Mouse (Mus musculus) midbrain, embryonic 13.5 days (tissue): ENCODE measurements at regions not wholly inside any gene's neighbourhood (a gene's known extent, or its start where the extent isn't known, plus 50 kb on each side); places are given as distances from the start of the nearest gene placed in this dataset.

ENCODE experiments used
- ATAC-seq: fragments of 200-750 bp; cut with Nextera tagmentation; 2 replicates; pipeline ENCODE4 v1.8.0; 2017; ENCODE audit warnings: mild to moderate bottlenecking, moderate TSS enrichment, moderate library complexity
- H3K27ac ChIP-seq: fragments of 300-500 bp; sonication (generic); 2 replicates; pipeline ENCODE4 v1.5.1; 2015; ENCODE audit warnings: inconsistent platforms, mild to moderate bottlenecking, moderate library complexity
- H3K27me3 ChIP-seq: fragments of 300-500 bp; sonication (generic); 2 replicates; pipeline ENCODE4 v1.6.1; 2015; ENCODE audit warnings: mild to moderate bottlenecking, inconsistent platforms
- H3K36me3 ChIP-seq: fragments of 300-500 bp; sonication (generic); 2 replicates; pipeline ENCODE4 v1.6.1; 2015; ENCODE audit warnings: mild to moderate bottlenecking, inconsistent platforms
- H3K4me1 ChIP-seq: fragments of 300-500 bp; sonication (generic); replicated peaks from 2 replicates; pipeline ENCODE4 v1.6.1; 2015; ENCODE audit warnings: inconsistent platforms
- H3K4me2 ChIP-seq: fragments of 300-500 bp; sonication (generic); replicated peaks from 2 replicates; pipeline ENCODE4 v1.6.1; 2015; ENCODE audit warnings: moderate library complexity, mild to moderate bottlenecking, inconsistent platforms
- H3K4me3 ChIP-seq: fragments of 300-500 bp; sonication (generic); replicated peaks from 2 replicates; pipeline ENCODE4 v1.5.1; 2015; ENCODE audit warnings: mild to moderate bottlenecking, inconsistent platforms
- H3K9ac ChIP-seq: fragments of 300-500 bp; sonication (generic); replicated peaks from 2 replicates; pipeline ENCODE4 v1.6.1; 2015; ENCODE audit warnings: mild to moderate bottlenecking, inconsistent platforms
- H3K9me3 ChIP-seq: fragments of 300-500 bp; sonication (generic); 2 replicates; pipeline ENCODE4 v1.6.1; 2016; ENCODE audit warnings: mild to moderate bottlenecking, inconsistent platforms
- WGBS: fragments of 180-500 bp; shearing (Covaris S2); methylation state at CpG from one replicate; pipeline ENCODE4 v1.1.7; 2015; 5-methylcytosine and 5-hydroxymethylcytosine counted together

GRCm38 (mm10) chr12:77060766-77061561, 99.0 kb upstream of the Max start:
- 77% methylated on average over 9 of the region's 9 CpGs for WGBS
- no peak overlapping the region for H3K4me3 ChIP-seq
- no peaks in the 10 kb centered on the region; the same call in 1 of the 2 replicates for H3K9me3 ChIP-seq
- H3K27ac ChIP-seq = no peak overlapping the region
- H3K4me1 ChIP-seq = 0 out of 2 replicates have a peak, but pooled peaks cover 7% of the 10 kb centered on the region
- no peaks in the 10 kb centered on the region for H3K36me3 ChIP-seq
- H3K27me3 ChIP-seq = no peaks in the 10 kb centered on the region
- no peak for ATAC-seq
- H3K4me2 ChIP-seq = no peak overlapping the region
- no peak overlapping the region for H3K9ac ChIP-seq

DNA sequence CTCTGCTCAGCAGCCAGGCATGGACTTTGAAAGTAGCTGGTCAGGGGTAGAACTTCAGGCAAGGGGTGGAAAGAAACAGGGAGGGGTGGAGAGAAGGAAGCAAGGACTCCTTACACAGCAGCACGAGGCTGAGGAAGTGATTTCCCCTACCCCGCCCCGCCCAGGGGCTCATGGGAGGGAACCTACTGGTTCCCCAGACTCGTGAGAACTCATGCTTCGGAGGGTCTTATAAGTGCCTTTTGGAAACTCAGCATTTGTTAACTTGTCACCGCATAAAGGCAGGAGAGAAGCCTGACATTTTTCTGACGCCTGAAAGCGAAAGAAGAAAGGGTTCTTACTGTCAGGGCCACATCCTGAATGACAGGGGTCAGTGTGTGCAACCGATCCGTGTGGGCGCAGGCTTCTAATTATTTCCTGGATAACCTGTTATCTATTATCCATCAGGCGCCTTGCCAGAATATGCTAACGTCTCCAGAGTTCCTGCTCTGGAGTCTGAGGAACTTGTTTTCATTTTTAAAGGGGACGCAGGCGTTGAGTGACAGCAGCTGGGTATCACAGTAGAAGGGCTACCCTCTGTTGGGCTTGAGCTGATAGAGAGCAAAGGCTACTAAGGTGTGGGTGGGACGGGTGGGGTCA, 98.2 kb upstream of the Max start:
- WGBS = 29% methylated on average over 16 of the region's 16 CpGs
- H3K9me3 ChIP-seq = no peaks in the 10 kb centered on the region; the same call in 1 of the 2 replicates
- H3K27ac ChIP-seq = no peak overlapping the region
- no peaks in the 10 kb centered on the region for H3K36me3 ChIP-seq
- H3K4me3 ChIP-seq = no peak overlapping the region
- no peaks in the 10 kb centered on the region for H3K27me3 ChIP-seq
- ATAC-seq = peak; percentile 66; the same call in 1 of the 2 replicates
- H3K4me2 ChIP-seq = peak overlapping the region; percentile 20; the same call in 1 of the 2 replicates
- H3K4me1 ChIP-seq = 0 out of 2 replicates have a peak, but pooled peaks cover 7% of the 10 kb centered on the region
- 0 out of 2 replicates have a peak overlapping the region, but pooled peaks have one; percentile 23 for H3K9ac ChIP-seq

DNA sequence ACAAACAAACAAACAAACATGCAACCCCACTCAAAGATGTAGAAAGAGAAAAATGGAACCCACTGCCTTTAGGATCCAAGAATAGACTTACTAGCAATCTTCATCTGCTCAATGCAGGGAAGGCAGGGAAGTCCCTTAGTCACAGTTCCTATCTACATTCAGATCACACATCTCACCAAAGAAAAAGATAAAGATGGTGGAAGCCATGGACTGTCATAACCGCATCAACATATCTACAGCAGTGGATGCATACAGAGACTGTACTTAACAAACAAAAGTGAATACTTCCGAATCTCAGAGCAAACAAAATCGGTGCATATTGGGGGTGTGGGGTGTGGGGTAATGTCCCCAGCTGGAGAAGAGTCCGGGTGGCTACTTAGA, 97.7 kb upstream of the Max start:
- Histone ChIP-seq H3K4me1 (0 out of 2 replicates have a peak, but pooled peaks cover 7% of the 10 kb centered on the region), H3K4me3 (no peak overlapping the region), H3K9me3 (no peaks in the 10 kb centered on the region; the same call in 1 of the 2 replicates), H3K27me3 (no peaks in the 10 kb centered on the region), H3K4me2 (no peak overlapping the region), H3K36me3 (no peaks in the 10 kb centered on the region), H3K9ac (no peak overlapping the region), H3K27ac (no peak overlapping the region)
- ATAC-seq = no peak
- 89% methylated on average over 4 of the region's 4 CpGs for WGBS

GRCm38 (mm10) chr12:77058596-77059190, 96.7 kb upstream of the Max start:
- H3K4me2 ChIP-seq = no peak overlapping the region
- H3K4me3 ChIP-seq = no peak overlapping the region
- WGBS = 58% methylated on average over 4 of the region's 4 CpGs
- H3K36me3 ChIP-seq = no peaks in the 10 kb centered on the region
- no peak overlapping the region for H3K27ac ChIP-seq
- ATAC-seq = no peak
- no peaks in the 10 kb centered on the region for H3K27me3 ChIP-seq
- 0 out of 2 replicates have a peak, but pooled peaks cover 7% of the 10 kb centered on the region for H3K4me1 ChIP-seq
- H3K9ac ChIP-seq = no peak overlapping the region
- H3K9me3 ChIP-seq = no peaks in the 10 kb centered on the region; the same call in 1 of the 2 replicates

GRCm38 (mm10) chr12:77056748-77057370, 94.9 kb upstream of the Max start:
- H3K27me3 ChIP-seq = no peaks in the 10 kb centered on the region
- 0 out of 2 replicates have a peak, but pooled peaks cover 7% of the 10 kb centered on the region for H3K4me1 ChIP-seq
- H3K9ac ChIP-seq = no peak overlapping the region
- no peak overlapping the region for H3K4me3 ChIP-seq
- no peak overlapping the region for H3K4me2 ChIP-seq
- no peaks in the 10 kb centered on the region for H3K36me3 ChIP-seq
- no peak for ATAC-seq
- H3K27ac ChIP-seq = no peak overlapping the region
- H3K9me3 ChIP-seq = no peaks in the 10 kb centered on the region
- WGBS = 81% methylated on average over 5 of the region's 5 CpGs

- no peak overlapping the region for H3K4me2 ChIP-seq
- H3K4me1 ChIP-seq = no peaks in the 10 kb centered on the region
- H3K9me3 ChIP-seq = no peaks in the 10 kb centered on the region
- no peaks in the 10 kb centered on the region for H3K27me3 ChIP-seq
- ATAC-seq = no peak
- H3K27ac ChIP-seq = no peak overlapping the region
- no peak overlapping the region for H3K4me3 ChIP-seq
- H3K9ac ChIP-seq = no peak overlapping the region
- 90% methylated on average over 5 of the region's 5 CpGs for WGBS
- no peaks in the 10 kb centered on the region for H3K36me3 ChIP-seq
Observed at GRCm38 (mm10) chr12:77054700-77055099, 92.7 kb upstream of the Max start.

- no peak for ATAC-seq
- Histone ChIP-seq H3K4me1 (no peaks in the 10 kb centered on the region), H3K27me3 (no peaks in the 10 kb centered on the region), H3K4me2 (no peak overlapping the region), H3K4me3 (no peak overlapping the region), H3K9me3 (no peaks in the 10 kb centered on the region), H3K36me3 (no peaks in the 10 kb centered on the region), H3K9ac (no peak overlapping the region), H3K27ac (no peak overlapping the region)
- WGBS = 93% methylated on average over 7 of the region's 7 CpGs
Observed at GRCm38 (mm10) chr12:77054211-77054610, 92.2 kb upstream of the Max start.

- H3K36me3 ChIP-seq = no peaks in the 10 kb centered on the region
- no peaks in the 10 kb centered on the region for H3K9me3 ChIP-seq
- ATAC-seq = no peak
- 77% methylated on average over 6 of the region's 6 CpGs for WGBS
- H3K4me2 ChIP-seq = no peak overlapping the region
- no peak overlapping the region for H3K4me3 ChIP-seq
- no peak overlapping the region for H3K27ac ChIP-seq
- no peaks in the 10 kb centered on the region for H3K4me1 ChIP-seq
- no peak overlapping the region for H3K9ac ChIP-seq
- H3K27me3 ChIP-seq = no peaks in the 10 kb centered on the region
Observed at GRCm38 (mm10) chr12:77052853-77053252, 90.9 kb upstream of the Max start.

GRCm38 (mm10) chr12:77048380-77048779, 86.4 kb upstream of the Max start:
- Histone ChIP-seq H3K9me3 (no peaks in the 10 kb centered on the region), H3K9ac (no peak overlapping the region), H3K4me3 (no peak overlapping the region), H3K4me1 (no peaks in the 10 kb centered on the region), H3K27ac (no peak overlapping the region), H3K36me3 (no peaks in the 10 kb centered on the region), H3K4me2 (no peak overlapping the region), H3K27me3 (no peaks in the 10 kb centered on the region)
- 51% methylated on average over 11 of the region's 11 CpGs for WGBS
- no peak for ATAC-seq

GRCm38 (mm10) chr12:77047273-77047672, 85.3 kb upstream of the Max start:
- Histone ChIP-seq H3K9me3 (no peaks in the 10 kb centered on the region), H3K4me2 (no peak overlapping the region), H3K27ac (no peak overlapping the region), H3K4me3 (no peak overlapping the region), H3K27me3 (no peaks in the 10 kb centered on the region), H3K4me1 (no peaks in the 10 kb centered on the region), H3K9ac (no peak overlapping the region), H3K36me3 (no peaks in the 10 kb centered on the region)
- 79% methylated on average over 1 of the region's 1 CpGs for WGBS
- no peak for ATAC-seq

DNA sequence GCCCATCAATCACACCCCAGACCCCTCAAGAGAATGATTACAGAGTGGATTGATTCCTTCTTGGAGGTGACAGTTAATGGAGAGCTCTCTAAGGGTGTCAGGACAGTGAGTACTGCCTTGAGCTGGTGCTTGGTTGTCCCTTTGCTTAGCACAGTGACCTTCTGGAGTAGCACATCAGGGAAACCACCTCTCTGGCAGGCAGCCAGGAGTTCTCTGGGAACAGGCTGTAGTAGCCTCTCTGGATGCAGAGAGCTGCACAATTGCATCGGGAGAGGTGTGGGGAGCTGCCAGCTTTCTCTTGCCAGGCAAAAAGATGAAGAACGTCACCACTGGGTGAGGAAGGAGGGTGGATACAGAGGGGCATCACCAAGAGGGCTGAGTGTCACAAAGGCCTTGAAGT, 84.0 kb upstream of the Max start:
- no peak overlapping the region for H3K4me2 ChIP-seq
- no peak overlapping the region for H3K9ac ChIP-seq
- no peak overlapping the region for H3K27ac ChIP-seq
- H3K4me1 ChIP-seq = no peaks in the 10 kb centered on the region
- no peaks in the 10 kb centered on the region for H3K36me3 ChIP-seq
- no peak overlapping the region for H3K4me3 ChIP-seq
- no peak for ATAC-seq
- H3K9me3 ChIP-seq = no peaks in the 10 kb centered on the region
- 75% methylated on average over 2 of the region's 2 CpGs for WGBS
- no peaks in the 10 kb centered on the region for H3K27me3 ChIP-seq

GRCm38 (mm10) chr12:77045356-77045755, 83.4 kb upstream of the Max start:
- no peaks in the 10 kb centered on the region for H3K27me3 ChIP-seq
- 88% methylated on average over 10 of the region's 10 CpGs for WGBS
- no peak overlapping the region for H3K4me3 ChIP-seq
- H3K9me3 ChIP-seq = no peaks in the 10 kb centered on the region
- H3K4me2 ChIP-seq = no peak overlapping the region
- no peaks in the 10 kb centered on the region for H3K4me1 ChIP-seq
- H3K27ac ChIP-seq = no peak overlapping the region
- H3K36me3 ChIP-seq = no peaks in the 10 kb centered on the region
- H3K9ac ChIP-seq = no peak overlapping the region
- no peak for ATAC-seq
